Mouse (Mus musculus) heart, adult 2 months (tissue): ENCODE data around the gene Gm49388.
A peak's percentile ranks its signal among the peaks of the same experiment; 100 is the strongest.

Experiments
- EP300 ChIP-seq: fragments of 200-500 bp; IDR thresholded peaks from 2 replicates; pipeline ENCODE4 v1.6.1; 2011; ENCODE audit warnings: low read depth, low read length, control low read depth; ENCODE audit not compliant: insufficient read depth
- POLR2A ChIP-seq: fragments of 200-500 bp; IDR thresholded peaks from 2 replicates; pipeline ENCODE4 v1.6.1; 2011; ENCODE audit warnings: mild to moderate bottlenecking, low read depth, low read length, control low read depth; ENCODE audit not compliant: insufficient read depth

- TF ChIP-seq POLR2A (no peak), EP300 (peak; percentile 71; the same call in 1 of the 2 replicates)
Observed at GRCm38 (mm10) chr7:127761026-127761425, 24.4 kb upstream of the Gm49388 start.
